Mouse (Mus musculus): ENCODE results near the gene Ankrd28. TPM values are rescaled to one million over a fixed set of nuclear protein-coding genes. Genes with fewer than 3 reads are reported as not detected.

Ankrd28 gene
- 1 to 10 TPM; 4.8 to 6.1 TPM for total RNA-seq (2023)

GRCm38 (mm10) chr14:31830571-31831369 is at the start of gene Ankrd28:
TSS of gene Ankrd28 (minus strand) at chr14:31830651.

Other genes starting within 250 kb of the Ankrd28 start
- 1 to 10 TPM; 1.9 to 2.0 TPM for gene Colq, start 239.3 kb downstream of the Ankrd28 start, total RNA-seq (2023)
- not detected for gene Gm49387, start 189.8 kb downstream of the Ankrd28 start, total RNA-seq (2023)
- 10 to 100 TPM; 13.4 to 16.8 TPM for gene Btd, start 189.6 kb downstream of the Ankrd28 start, total RNA-seq (2023)
- 1 to 10 TPM; 8.8 to 10.0 TPM for gene Hacl1, start 189.4 kb downstream of the Ankrd28 start, total RNA-seq (2023)
- gene Galnt15, start 198.3 kb upstream of the Ankrd28 start, total RNA-seq (2023) = under 1 TPM; 0.12 to 0.13 TPM

All from monocyte, adult 59 days (primary cell).